Mouse (Mus musculus): Measurements from ENCODE around the gene Med27.
"Not testable (repeated sequence)": the region's sequence is repeated elsewhere in the genome, so short reads cannot be mapped to it uniquely, and the experiment has no call there.

The Med27 gene

GRCm38 (mm10) chr2:29525273-29525805 lies 178.7 kb downstream of the Med27 start:
- DNase-seq: no peak

DNA sequence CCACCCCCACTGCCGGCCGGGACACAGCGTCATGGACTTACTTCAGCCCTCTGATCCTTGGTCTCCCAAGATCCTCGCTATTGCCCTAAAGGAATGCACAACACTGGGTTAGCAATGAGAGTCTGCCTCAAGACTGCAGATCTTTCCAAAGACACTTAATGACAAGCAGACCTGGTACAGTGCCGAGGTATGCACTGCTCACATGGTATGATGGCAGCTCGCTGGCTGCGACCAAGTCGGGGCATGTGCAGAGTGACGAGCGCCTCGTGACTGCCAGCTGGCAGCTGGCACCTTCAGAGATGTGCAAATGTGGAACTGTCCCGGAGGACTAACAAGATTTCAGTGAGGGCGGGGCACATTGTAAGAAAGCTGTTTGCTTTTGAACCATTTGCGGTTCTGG lies 179.6 kb downstream of the Med27 start:
- DNase-seq: no peak

DNA sequence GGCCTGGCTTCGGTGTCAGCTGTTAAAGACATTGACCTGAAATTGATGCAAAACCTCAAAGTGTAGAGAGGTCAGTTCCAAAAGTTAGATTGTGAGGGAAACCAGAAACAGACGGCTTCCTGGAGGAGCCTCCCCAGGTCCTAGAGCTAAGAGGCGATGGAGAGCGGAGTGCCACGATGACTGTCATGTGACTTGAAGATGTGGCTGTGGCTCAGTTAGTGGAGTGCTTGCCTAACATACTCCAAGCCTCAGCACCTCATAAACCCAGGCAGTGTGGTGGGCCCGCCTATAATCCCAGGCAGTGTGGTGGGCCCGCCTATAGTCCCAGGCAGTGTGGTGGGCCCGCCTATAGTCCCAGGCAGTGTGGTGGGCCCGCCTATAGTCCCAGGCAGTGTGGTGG lies 180.9 kb downstream of the Med27 start:
- DNase-seq: not testable (repeated sequence)

DNA sequence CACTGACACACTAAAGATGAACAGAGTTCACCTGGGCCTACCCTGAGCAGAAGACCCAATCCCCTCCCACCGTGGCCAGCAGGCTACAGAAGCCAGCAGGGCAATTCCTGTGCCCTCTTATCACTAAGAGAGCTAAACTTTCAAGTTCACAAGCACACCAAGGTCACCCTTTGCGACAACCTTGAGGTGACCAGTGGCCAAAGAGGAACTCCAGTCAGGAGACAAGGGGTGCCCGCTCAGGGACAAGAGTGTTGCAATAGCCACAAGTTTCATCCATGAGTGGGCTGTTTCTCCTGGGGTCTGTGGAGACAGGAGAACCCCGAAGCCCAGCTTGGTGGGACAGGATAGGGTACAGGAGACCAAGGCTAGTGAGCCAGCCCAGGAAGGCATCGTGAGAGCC lies 182.2 kb downstream of the Med27 start:
- DNase-seq: no peak

GRCm38 (mm10) chr2:29529788-29530187 lies 183.2 kb downstream of the Med27 start:
- not testable (repeated sequence) for DNase-seq

DNA sequence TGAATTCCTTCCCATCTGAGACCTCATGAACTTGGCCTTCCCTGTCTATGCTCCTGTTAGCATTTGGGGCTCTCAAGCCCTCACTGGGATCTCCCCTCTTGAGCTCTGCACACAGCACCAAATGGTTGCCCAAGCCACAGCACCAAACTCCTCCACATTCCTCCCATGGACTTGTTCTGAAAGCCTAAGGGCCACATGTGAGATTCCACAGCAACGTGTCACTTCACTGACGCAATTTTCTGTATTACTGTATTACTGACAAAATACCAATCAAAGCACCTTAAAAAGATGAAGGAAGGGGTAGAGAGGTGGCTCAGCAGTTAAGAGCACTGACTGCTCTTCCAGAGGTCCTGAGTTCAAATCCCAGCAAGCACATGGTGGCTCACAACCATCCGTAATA lies 185.6 kb downstream of the Med27 start:
- DNase-seq: no peak

DNA sequence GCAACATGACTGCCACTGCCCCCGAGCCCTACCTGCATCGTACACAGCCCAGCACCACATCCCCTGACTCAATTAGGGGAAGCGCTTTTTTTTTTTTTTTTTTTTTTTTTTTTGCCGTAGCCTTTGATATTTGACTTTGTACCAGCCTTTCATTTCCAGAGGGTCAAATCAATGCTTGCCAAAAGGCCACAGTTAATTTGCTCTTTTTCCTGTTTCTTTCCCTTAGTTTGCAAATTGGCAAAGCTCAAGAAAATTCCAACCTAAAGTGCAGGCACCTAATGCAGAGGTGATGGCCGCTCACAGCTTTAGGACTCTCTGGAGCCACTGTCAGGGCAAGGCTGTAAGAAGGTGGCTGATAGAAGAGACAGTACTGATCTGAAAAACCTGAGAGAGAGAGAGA lies 186.3 kb downstream of the Med27 start:
- DNase-seq: no peak

DNA sequence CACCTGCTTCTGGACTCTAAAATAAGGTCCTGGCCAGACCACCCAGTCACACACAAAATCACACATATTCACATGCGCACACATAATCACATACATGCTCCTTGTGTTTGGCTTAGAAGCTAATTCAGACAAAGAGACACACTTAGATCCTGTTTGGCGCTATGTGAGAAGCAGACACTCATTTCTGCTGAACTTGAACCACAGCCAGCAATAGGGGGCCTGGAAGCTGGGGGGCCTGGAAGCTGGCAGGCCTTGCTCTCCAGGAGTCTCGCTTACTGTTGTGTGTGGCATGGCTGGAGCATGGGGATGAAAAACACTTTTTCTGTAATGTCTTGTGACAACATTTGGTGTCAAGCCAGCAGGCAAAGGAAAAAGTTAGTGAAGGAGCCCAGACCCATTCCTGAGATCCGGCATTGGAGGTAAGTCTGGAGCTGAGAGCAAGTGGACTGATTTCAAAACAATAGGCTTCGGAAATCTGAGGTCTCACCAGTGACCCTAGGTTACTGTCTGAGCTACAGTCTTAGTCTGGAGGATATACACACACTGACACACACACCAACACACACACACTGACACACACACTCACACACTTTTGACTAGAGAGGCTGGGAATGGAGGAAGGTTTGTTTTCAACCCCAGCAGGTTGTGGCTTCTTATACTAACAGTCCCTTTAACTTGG lies 189.1 kb downstream of the Med27 start:
- DNase-seq: no peak

- no peak for DNase-seq
Measured at GRCm38 (mm10) chr2:29536481-29536880, 189.9 kb downstream of the Med27 start.

DNA sequence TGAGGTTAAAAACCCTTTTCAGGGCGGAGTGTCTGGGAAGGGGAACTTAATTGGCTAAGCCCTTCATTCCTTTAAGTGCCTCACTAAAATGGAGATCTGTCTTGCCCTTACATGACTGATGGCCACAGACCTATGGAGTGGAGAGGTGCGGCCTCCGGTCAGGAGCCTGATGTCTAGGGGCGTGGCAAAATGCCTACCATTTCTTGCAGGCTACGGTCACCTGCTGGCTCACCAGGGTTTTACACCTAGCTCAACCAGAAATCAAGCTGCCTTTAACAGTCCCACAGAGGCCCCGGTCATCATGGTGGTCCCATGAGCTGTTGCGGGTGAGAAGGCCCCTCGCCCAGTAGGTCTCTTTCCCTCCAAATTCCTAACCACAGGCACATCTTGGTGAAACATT lies 190.7 kb downstream of the Med27 start:
- no peak for DNase-seq

DNA sequence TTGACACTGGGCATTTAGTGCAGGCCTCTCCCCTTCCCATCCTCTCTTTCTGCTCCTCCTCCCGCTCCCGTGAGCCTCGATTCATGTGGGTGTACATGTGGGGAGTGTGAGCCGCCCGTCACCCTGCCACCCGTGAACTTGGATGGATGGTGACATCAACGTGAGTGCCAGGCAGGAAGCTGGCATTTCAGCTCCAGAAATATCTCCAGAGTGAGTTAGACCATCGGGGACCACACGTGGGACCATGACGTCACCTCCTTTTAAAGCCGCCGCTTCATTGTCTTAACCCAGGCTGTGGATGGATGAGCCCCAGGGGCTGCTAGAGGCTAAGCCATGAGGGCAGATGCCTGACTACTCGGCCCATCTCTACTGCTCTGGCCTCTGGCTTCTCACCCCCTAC lies 195.4 kb downstream of the Med27 start:
- no peak for DNase-seq

GRCm38 (mm10) chr2:29546571-29546970 lies 200.0 kb downstream of the Med27 start:
- no peak for DNase-seq

- DNase-seq: no peak
Measured at GRCm38 (mm10) chr2:29551816-29552585, 205.4 kb downstream of the Med27 start.

DNA sequence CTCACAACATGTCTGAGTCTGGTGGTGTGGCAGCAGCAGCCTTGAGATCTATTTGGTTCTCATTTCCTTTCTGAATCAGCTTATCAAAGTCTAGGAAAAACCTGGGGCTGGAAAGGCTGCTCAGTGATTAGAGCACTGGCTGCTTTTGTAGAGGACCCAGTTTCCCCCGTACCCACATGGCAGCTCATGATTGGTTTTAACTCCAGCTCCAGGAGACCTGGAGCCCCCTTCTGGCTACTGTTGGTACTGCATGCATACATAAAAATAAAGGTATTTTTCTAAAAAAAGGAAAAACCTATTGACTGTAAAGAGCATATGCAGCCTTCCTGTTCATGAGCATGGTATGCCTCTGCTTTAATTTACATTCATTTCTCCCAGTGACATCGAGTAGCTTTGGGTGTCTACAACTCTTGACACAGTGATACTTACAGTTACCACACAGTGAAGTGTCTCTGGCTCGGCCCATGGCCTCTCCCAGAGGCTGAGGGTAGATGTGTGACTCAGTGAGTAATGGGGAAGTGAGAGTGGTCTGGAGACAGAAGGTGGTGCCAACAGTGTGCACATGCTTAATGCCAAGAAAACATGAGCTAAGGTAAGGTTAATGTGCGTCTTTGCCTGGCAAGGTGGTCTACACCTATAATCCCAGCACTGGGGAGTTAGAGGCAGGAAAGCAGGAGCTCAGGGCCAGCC lies 207.5 kb downstream of the Med27 start:
- peak; percentile 57 for DNase-seq

GRCm38 (mm10) chr2:29558561-29558960 lies 211.9 kb downstream of the Med27 start:
- no peak for DNase-seq

DNA sequence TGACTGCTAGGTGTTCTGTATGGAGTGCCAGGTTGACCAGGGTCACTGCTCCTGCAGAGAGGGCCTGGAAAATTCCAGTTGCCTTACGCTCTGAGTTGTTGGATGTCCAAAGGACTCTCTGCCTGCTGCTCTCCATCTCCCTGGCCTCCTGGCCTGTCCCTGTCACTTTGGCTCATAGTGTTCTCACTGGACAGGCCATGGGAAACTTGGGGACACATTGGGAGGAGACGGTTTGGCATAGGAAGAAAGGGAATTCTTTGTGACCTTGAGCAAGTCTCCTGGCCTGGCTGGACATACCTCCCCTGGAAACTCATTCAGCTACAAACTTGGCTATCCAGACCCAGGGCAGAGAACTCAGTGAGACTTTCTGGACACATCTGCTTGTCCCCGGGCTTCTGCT lies 213.3 kb downstream of the Med27 start:
- no peak for DNase-seq

- no peak for DNase-seq
Measured at GRCm38 (mm10) chr2:29561468-29561867, 214.8 kb downstream of the Med27 start.

DNA sequence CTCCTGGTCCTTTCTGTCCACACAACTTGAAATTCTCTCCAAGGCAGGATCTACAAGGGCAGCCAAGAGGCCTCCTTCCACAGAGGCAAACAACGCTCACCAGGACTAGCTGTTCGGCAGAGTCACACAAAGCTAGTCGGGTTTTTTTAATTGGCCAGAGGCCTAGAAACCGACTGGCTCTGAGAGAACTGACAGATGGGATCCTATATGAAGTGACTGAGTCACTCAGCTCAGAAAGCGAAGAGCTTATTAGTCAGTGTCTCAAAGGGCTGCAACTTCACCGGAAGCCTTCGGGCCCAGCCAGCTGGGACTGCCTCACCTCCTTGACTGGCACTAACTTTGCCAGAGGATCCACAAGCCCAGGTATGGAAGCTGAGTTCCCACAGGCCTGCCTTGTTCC lies 217.4 kb downstream of the Med27 start:
- DNase-seq: no peak

DNA sequence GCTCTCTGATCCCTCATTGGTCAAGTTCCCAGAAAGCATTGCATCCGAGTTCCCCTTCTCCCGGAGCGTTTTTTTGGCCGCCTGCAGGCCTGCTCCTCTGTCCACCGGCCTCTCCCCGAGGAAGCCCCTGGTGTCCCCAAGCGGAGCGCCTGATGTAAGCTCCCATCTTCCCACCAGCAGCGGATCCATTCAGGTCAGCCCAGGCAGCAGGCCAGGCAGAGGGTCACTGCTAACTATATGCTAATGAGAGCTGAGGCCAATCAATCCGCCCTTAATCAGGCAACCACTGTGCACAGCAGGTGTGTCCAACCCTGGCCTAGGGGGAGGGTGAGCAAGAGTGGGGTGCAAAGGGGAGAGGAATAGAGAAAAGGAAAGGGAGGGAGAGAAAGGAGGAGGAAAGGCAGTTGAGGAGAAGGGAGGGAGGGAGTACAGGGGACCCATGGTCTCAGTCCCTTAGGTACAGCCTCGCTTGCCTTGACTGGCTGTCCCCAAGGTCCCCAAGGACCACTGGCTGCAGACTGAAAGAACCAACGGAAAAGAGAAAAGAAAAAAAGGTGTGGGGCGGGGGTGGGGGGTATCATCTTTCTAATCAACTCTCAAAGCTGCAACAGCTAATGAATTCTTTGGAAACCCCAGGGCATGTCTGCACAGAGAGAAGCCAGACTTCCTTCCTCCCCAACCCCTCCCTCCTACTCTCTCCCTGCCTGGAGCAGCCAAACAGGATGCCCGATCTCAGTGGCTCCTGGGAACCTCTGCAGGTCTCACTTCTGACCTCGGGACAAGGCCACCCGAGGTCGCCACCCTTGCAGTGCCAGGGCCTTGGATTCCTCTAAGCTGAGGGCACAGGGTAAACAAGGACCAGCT lies 219.2 kb downstream of the Med27 start:
- no peak for DNase-seq

DNA sequence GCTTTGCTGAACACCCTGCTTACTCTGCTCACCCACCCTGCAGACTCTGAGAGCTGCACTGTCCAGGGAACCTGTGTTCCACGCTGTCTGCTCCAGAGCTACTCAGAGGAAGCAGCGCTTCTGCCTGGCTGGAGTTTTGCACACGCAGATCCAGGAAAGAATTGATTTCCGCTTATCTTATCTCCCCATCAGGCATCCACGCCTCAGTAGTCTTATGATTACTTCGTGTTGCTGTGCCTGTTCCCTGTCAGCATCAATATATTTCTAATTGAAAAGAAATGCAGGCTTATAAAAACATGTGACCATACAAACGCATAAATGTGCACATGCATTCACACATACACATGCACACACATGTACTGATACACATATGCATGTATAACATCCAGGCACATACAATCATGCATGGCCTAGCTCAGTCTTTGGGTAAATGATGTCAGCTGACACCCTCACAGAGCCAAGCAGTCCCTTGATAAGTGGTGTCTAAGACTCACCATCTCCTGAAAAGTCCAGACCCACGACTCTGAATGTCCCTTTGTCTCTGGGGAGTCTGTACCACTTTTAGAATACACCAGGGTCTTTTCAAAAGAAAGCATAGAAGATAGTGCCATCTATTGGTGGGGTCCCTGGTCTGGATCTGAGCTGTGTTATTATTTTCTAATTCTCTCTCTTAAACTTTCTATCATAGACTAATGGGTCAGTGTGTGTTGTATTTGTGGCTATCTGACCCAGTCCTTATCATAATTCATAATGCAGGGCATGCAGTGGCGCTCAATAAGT lies 225.5 kb downstream of the Med27 start:
- DNase-seq: no peak

- DNase-seq: no peak
Measured at GRCm38 (mm10) chr2:29572811-29573427, 226.3 kb downstream of the Med27 start.

Measured in thymus, postnatal 14 days (tissue).